Mouse (Mus musculus) erythroblast, embryonic 14.5 days (primary cell): ENCODE measurements around the gene Dlgap4.

Experiments used
- GATA1 ChIP-seq: IDR thresholded peaks from 2 replicates; pipeline ENCODE4 v1.6.1; 2012; ENCODE audit warnings: low read length, inconsistent platforms, mixed read lengths
- TAL1 ChIP-seq: IDR thresholded peaks from 3 replicates; pipeline ENCODE4 v1.6.1; 2012; ENCODE audit warnings: low read length, inconsistent platforms, mixed read lengths

DNA sequence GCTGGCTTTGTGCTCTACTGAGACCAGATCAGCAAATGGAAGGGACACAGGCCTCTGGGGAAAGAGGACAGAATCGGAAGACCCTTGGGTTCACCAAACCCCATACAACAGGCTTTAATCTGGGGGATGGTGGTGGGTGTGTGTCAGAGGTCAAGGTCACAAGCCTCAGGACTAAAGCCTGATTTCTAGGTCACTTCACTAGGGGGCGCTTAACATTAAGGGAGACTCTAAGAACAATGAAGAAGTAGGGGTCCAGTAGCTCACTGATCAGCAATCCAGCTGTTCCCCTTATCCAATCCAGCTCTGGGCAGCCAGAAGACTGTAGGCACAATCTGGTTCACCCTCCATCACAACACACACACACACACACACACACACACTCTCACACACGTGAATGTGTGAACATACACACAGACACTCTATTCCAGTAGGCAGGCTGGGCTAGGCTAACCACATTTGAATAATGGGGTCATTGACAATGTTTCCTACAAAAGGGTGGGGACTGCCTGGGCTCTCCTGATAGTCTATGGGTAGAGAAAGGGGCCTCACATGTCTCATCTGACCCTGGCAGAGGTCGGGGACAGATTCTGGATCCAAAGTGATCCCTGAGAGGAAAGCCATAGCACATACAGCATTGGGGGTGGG lies 168.5 kb downstream of the Dlgap4 start:
- TF ChIP-seq GATA1 (no peak), TAL1 (no peak)
